In genomic region chr5:54290372-54291080, GRCm38 (mm10) we compare ENCODE assay signal across 14 mouse cellular contexts.
DNase-seq lines count a peak whose midpoint lies in the region; ATAC-seq and TF ChIP-seq lines count a peak whose summit lies in the region.
"Had no signal": no experiment of that assay in that cellular context is flagged by ENCODE, and none has a peak within 500 bp of the region (broad histone marks: within the 10 kb centered on the region; RNA-seq: fewer than 3 reads in every experiment).

No protein-coding gene starts in this region.

- no peaks in the 10 kb centered on the region for H3K36me3 ChIP-seq in heart, embryonic 11.5 days (ENCODE audit: control insufficient read depth, insufficient read depth, low read length)
- H3K36me3 ChIP-seq in heart, embryonic 10.5 days, result no peaks in the 10 kb centered on the region
- H3K36me3 ChIP-seq in midbrain, postnatal 0 days (ENCODE audit: insufficient read depth, low read length), result no peaks in the 10 kb centered on the region
- no peaks in the 10 kb centered on the region for H3K36me3 ChIP-seq in midbrain, embryonic 16.5 days (ENCODE audit: control insufficient read depth, insufficient read depth, low read length)
- no peaks in the 10 kb centered on the region for H3K36me3 ChIP-seq in kidney, embryonic 15.5 days
- H3K36me3 ChIP-seq: lung, embryonic 15.5 days; midbrain, embryonic 13.5 days had no signal

- no peak for ATAC-seq in heart, embryonic 11.5 days (replicated peaks; ENCODE audit: insufficient number of reproducible peaks, low FRiP score, low TSS enrichment)
- ATAC-seq in midbrain, postnatal 0 days (ENCODE audit: low FRiP score), result peak; percentile 13; the same call in 1 of the 2 replicates
- no peak for ATAC-seq in midbrain, embryonic 16.5 days
- ATAC-seq in kidney, embryonic 15.5 days (replicated peaks; ENCODE audit: low FRiP score), result no peak
- ATAC-seq: intestine, embryonic 16.5 days; midbrain, embryonic 13.5 days had no signal

- no peak for DNase-seq in heart, embryonic 10.5 days (ENCODE audit: low spot score)
- DNase-seq in midbrain, postnatal 0 days (ENCODE audit: low spot score), result peak; percentile 31
- DNase-seq in yolk sac, embryonic 10.5 days (ENCODE audit: low spot score), result peak; percentile 9
- DNase-seq in thymus, postnatal 0 days (ENCODE audit: low spot score), result no peak
- DNase-seq in urinary bladder, postnatal 10 days (ENCODE audit: low spot score), result no peak
- DNase-seq: adrenal gland, postnatal 36 days; cerebellum, adult 2 months; thymus, postnatal 4 days had no signal

- WGBS in heart, embryonic 11.5 days (ENCODE audit: insufficient replicate concordance), result 36% methylated on average over 12 of the region's 12 CpGs
- WGBS in heart, embryonic 10.5 days, result 35% methylated on average over 12 of the region's 12 CpGs
- 62% methylated on average over 12 of the region's 12 CpGs for WGBS in midbrain, postnatal 0 days
- whole genome bisulfite sequencing in midbrain, embryonic 16.5 days, result 63% methylated on average over 12 of the region's 12 CpGs
- WGBS in kidney, embryonic 15.5 days, result 17% methylated on average over 12 of the region's 12 CpGs

- no peak overlapping the region for H3K27ac ChIP-seq in heart, embryonic 11.5 days (ENCODE audit: low read depth, low read length)
- H3K27ac ChIP-seq in heart, embryonic 10.5 days, result no peak overlapping the region
- H3K27ac ChIP-seq in midbrain, postnatal 0 days (ENCODE audit: low read depth, low read length), result no peak overlapping the region
- H3K27ac ChIP-seq in midbrain, embryonic 16.5 days (ENCODE audit: low read length), result no peak overlapping the region
- H3K27ac ChIP-seq in kidney, embryonic 15.5 days, result no peak overlapping the region
- H3K27ac ChIP-seq: lung, embryonic 15.5 days; midbrain, embryonic 13.5 days had no signal

- H3K4me3 ChIP-seq in heart, embryonic 11.5 days (ENCODE audit: low read depth, low read length), result no peak overlapping the region
- no peak overlapping the region for H3K4me3 ChIP-seq in heart, embryonic 10.5 days
- H3K4me3 ChIP-seq in midbrain, postnatal 0 days (ENCODE audit: low read depth, low read length), result no peak overlapping the region
- no peak overlapping the region for H3K4me3 ChIP-seq in midbrain, embryonic 16.5 days (ENCODE audit: low read depth, low read length)
- H3K4me3 ChIP-seq in kidney, embryonic 15.5 days (replicated peaks), result no peak overlapping the region
- H3K4me3 ChIP-seq: lung, embryonic 15.5 days; midbrain, embryonic 13.5 days had no signal

- no peaks in the 10 kb centered on the region for H3K9me3 ChIP-seq in heart, embryonic 11.5 days (replicated peaks; ENCODE audit: control insufficient read depth, low read length)
- H3K9me3 ChIP-seq in heart, embryonic 10.5 days, result no peaks in the 10 kb centered on the region
- no peaks in the 10 kb centered on the region for H3K9me3 ChIP-seq in midbrain, postnatal 0 days (ENCODE audit: low read length)
- H3K9me3 ChIP-seq in midbrain, embryonic 16.5 days (replicated peaks; ENCODE audit: control insufficient read depth, low read length, poor library complexity, severe bottlenecking), result no peaks in the 10 kb centered on the region
- H3K9me3 ChIP-seq in kidney, embryonic 15.5 days (replicated peaks), result no peaks in the 10 kb centered on the region
- H3K9me3 ChIP-seq: lung, embryonic 15.5 days; midbrain, embryonic 13.5 days had no signal

- H3K4me2 ChIP-seq in heart, embryonic 11.5 days, result 0 out of 2 replicates have a peak overlapping the region, but pooled peaks have one; percentile 14
- H3K4me2 ChIP-seq in midbrain, postnatal 0 days (ENCODE audit: low read depth, low read length, poor library complexity, severe bottlenecking), result no peak overlapping the region
- H3K4me2 ChIP-seq in midbrain, embryonic 16.5 days (ENCODE audit: low read length), result no peak overlapping the region
- H3K4me2 ChIP-seq in kidney, embryonic 15.5 days, result peak overlapping the region; percentile 8; the same call in 1 of the 2 replicates
- H3K4me2 ChIP-seq: lung, embryonic 15.5 days; midbrain, embryonic 13.5 days had no signal

- H3K9ac ChIP-seq in heart, embryonic 11.5 days (ENCODE audit: low read depth, low read length), result no peak overlapping the region
- no peak overlapping the region for H3K9ac ChIP-seq in midbrain, postnatal 0 days (replicated peaks; ENCODE audit: low read length, poor library complexity, severe bottlenecking)
- H3K9ac ChIP-seq in midbrain, embryonic 16.5 days (ENCODE audit: low read depth, low read length), result no peak overlapping the region
- H3K9ac ChIP-seq in kidney, embryonic 15.5 days, result no peak overlapping the region
- H3K9ac ChIP-seq: lung, embryonic 15.5 days; midbrain, embryonic 13.5 days had no signal

- H3K27me3 ChIP-seq in heart, embryonic 11.5 days (ENCODE audit: control insufficient read depth, insufficient read depth, low read length), result no peaks in the 10 kb centered on the region
- no peaks in the 10 kb centered on the region for H3K27me3 ChIP-seq in heart, embryonic 10.5 days (ENCODE audit: insufficient read depth, poor library complexity, severe bottlenecking)
- H3K27me3 ChIP-seq in midbrain, postnatal 0 days (ENCODE audit: insufficient read depth, low read length), result no peaks in the 10 kb centered on the region
- H3K27me3 ChIP-seq in midbrain, embryonic 16.5 days (ENCODE audit: control insufficient read depth, insufficient read depth, low read depth, low read length), result no peaks in the 10 kb centered on the region
- H3K27me3 ChIP-seq in kidney, embryonic 15.5 days, result no peaks in the 10 kb centered on the region
- H3K27me3 ChIP-seq: lung, embryonic 15.5 days; midbrain, embryonic 13.5 days had no signal

- TF ChIP-seq CTCF in midbrain, postnatal 0 days (IDR thresholded peaks at IDR 0.05), result no peak

- H3K4me1 ChIP-seq in heart, embryonic 11.5 days (ENCODE audit: control insufficient read depth, insufficient read depth, low read length), result no peaks in the 10 kb centered on the region
- H3K4me1 ChIP-seq in heart, embryonic 10.5 days, result no peaks in the 10 kb centered on the region
- H3K4me1 ChIP-seq in midbrain, postnatal 0 days (ENCODE audit: insufficient read depth, low read length), result no peaks in the 10 kb centered on the region
- H3K4me1 ChIP-seq in midbrain, embryonic 16.5 days (ENCODE audit: control insufficient read depth, insufficient read depth, low read length), result peaks cover 7% of the 10 kb centered on the region
- H3K4me1 ChIP-seq in kidney, embryonic 15.5 days, result 0 out of 2 replicates have a peak, but pooled peaks cover 2% of the 10 kb centered on the region

Comparison
In these comparisons a context has a peak if more than half of its experiments do, and no peak if none do; other contexts are left out.
1. H3K4me2 ChIP-seq: peak in heart, embryonic 11.5 days (single experiment) and kidney, embryonic 15.5 days (single experiment); none in midbrain, postnatal 0 days (single experiment) and midbrain, embryonic 16.5 days (single experiment).
2. DNase-seq: peak in midbrain, postnatal 0 days (single experiment) and yolk sac, embryonic 10.5 days (single experiment); none in heart, embryonic 10.5 days (single experiment), thymus, postnatal 0 days (single experiment) and urinary bladder, postnatal 10 days (single experiment).